Mouse (Mus musculus): ENCODE data around the gene Macf1.

DNA sequence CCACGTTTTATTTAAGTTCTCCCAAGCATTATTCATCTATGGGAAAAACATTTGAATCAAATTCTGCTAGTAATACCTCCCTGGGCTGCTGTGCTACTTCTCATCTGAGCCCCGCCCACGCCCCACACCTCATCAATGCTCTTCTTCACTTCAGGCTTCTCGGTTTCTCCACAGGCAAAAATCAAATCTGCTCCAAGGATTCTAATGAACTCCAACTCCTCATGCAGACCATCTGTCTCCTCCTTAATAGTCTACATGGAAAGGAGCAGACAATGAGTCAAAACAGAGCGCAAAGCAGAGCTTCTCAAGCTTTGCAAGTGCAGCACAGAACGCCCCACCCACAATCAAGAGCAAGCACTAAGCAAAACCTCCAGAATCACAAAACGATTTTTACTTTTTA is 301.0 kb downstream of the Macf1 start:
- TF ChIP-seq CTCF (IDR thresholded peaks at IDR 0.05; ENCODE audit: extremely low read depth, insufficient read length, insufficient replicate concordance, low read depth, low read length) (no peak), POLR2A (IDR thresholded peaks at IDR 0.05; ENCODE audit: low read depth, low read length) (no peak)
